Mouse (Mus musculus): Measurements from ENCODE around the gene Tmprss4. TPM values are rescaled to one million over a fixed set of nuclear protein-coding genes. Genes with fewer than 3 reads are reported as not detected.

The Tmprss4 gene
- not detected in 2 replicates for polyA plus RNA-seq (2016; fragmentation: Nextera tagmentation; extraction: Ambion mirVana)

DNA sequence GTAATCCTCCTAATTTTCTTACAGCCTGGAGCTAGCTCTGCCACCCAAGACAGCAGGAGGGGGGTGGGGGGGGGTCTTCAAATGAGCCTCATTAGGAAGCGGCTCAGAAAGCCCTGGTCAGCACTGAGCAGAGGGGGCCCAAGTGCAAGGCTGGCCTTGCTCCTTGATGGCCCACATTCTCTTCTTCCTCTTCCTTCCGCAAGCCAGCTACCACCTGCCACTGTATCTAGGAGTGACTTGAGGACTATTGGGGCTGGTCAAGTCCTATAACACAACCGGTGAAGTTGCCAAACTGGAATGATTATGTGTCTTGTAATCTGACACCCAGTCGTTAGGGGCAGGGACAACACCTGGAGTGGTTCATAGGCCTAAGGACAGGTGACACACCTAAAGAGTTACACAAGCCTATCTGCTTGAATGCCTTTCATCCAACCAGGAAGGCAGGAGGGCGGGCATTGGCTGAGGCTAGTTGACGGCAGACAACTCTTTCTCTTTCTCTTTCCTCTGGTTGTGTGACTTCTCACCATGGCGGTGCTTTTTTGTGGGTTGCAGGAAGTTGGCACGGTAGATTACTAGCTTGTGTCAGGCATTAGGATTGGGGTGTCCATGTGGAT is at the start of gene Tmprss4:
Gene Tmprss4, minus strand, starts transcription at position 296 of the 614 bp plus-strand sequence.
- H3K9ac ChIP-seq (replicated peaks): no peak within 1 kb of the TSS
- H3K27ac ChIP-seq (replicated peaks): no peak within 1 kb of the TSS
- no peaks in the 10 kb centered on the region for H3K36me3 ChIP-seq
- H3K4me3 ChIP-seq: no peak within 1 kb of the TSS
- WGBS: 81% methylated on average over 8 of the region's 8 CpGs
- H3K9me3 ChIP-seq: no peaks in the 10 kb centered on the region
- H3K4me2 ChIP-seq (replicated peaks): no peak within 1 kb of the TSS
- no peaks in the 10 kb centered on the region for H3K27me3 ChIP-seq
- H3K4me1 ChIP-seq: no peaks in the 10 kb centered on the region
- no peak for ATAC-seq (ENCODE audit: low FRiP score, low read depth)

DNA sequence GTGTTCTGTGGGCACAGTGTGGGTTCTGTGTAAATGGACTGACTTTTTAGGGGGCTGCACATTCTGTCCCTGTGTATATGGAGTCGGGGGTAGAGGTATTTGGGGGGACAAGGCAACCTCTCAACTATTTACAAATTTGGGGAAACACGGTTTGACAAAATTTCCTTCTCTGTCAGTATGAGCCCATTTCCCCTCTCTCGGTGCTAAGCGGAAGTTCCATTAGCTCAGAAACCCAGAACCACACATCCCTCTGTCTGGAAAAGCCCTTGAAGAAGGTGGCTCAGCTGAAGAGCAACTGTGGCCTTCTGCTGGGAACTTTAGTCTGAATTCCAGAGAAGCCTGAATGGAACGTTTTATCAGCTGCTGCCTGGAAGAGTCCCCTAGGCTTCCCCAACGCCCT is 48.5 kb upstream of the Tmprss4 start:
- no peaks in the 10 kb centered on the region for H3K36me3 ChIP-seq
- no peak for ATAC-seq (ENCODE audit: low FRiP score, low read depth)
- no peaks in the 10 kb centered on the region for H3K4me1 ChIP-seq
- WGBS: 80% methylated on average over 6 of the region's 6 CpGs
- H3K4me3 ChIP-seq: no peak overlapping the region
- H3K27ac ChIP-seq (replicated peaks): no peak overlapping the region
- no peaks in the 10 kb centered on the region for H3K9me3 ChIP-seq
- no peak overlapping the region for H3K4me2 ChIP-seq (replicated peaks)
- H3K9ac ChIP-seq (replicated peaks): no peak overlapping the region
- 0 out of 2 replicates have a peak, but pooled peaks cover 4% of the 10 kb centered on the region for H3K27me3 ChIP-seq

DNA sequence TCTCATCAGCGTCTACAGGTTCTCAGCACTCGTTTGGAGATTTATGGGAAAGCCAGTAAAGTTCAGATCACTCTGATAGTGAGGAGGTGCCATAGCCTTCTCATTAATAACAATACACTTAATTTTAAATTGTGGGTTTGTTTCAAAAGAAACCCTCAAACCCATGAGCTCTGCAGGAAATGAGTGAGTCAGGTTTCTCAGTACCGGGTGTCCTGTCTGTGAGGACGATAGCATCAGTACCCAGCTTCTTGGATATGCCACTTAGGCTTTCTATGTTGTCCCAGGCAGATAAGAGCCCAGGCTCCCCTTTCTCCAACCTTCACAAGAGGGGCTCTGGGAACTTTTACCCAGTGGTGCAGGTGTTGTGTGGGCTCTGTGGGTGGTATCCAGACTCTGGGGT is 48.1 kb upstream of the Tmprss4 start:
- H3K27ac ChIP-seq (replicated peaks): no peak overlapping the region
- H3K4me3 ChIP-seq: no peak overlapping the region
- 0 out of 2 replicates have a peak, but pooled peaks cover 4% of the 10 kb centered on the region for H3K27me3 ChIP-seq
- no peak overlapping the region for H3K9ac ChIP-seq (replicated peaks)
- 83% methylated on average over 4 of the region's 4 CpGs for WGBS
- no peaks in the 10 kb centered on the region for H3K4me1 ChIP-seq
- H3K9me3 ChIP-seq: no peaks in the 10 kb centered on the region
- no peak overlapping the region for H3K4me2 ChIP-seq (replicated peaks)
- H3K36me3 ChIP-seq: no peaks in the 10 kb centered on the region
- ATAC-seq (ENCODE audit: low FRiP score, low read depth): no peak

DNA sequence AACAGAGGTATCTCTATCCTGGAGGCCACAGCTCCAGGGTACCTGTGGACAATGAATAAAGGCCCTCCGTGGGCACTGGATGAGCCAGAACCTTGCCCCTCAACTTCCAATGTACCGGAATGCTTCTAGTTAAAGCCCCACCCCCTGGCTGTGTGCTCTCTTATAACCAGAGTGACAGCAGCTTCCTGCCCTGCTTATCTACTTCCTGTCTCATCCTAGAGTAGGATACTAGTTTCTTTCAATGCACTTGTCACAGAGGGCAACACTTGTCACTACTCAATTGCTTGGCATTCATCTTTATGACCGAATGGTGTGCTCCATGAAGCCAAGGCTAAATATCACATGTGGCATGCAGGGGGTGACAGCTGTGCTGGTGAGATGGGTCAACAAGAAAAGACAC is 47.4 kb upstream of the Tmprss4 start:
- H3K4me3 ChIP-seq: no peak overlapping the region

DNA sequence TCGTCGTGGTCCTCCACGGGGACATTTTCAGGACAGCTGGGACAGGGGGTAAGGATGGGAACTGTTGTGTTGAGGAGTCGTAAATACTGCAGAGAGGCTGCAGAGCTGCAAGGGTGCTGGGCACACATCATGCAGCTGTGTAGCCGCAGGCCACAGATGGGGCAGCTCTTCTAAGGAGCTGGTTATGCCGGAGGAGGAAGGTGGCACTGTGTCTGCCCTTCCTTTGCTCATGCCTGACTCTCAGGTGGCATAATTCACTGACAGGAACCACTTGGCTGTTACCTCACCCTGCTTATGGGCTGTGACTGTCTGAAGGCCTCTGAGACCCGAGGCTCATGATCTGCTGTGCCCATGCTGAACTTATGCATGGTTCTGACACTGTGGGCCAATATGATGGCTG is 46.4 kb upstream of the Tmprss4 start:
- Histone ChIP-seq H3K27me3 (0 out of 2 replicates have a peak, but pooled peaks cover 4% of the 10 kb centered on the region), H3K4me3 (no peak overlapping the region), H3K27ac (replicated peaks) (no peak overlapping the region), H3K36me3 (no peaks in the 10 kb centered on the region), H3K9ac (replicated peaks) (no peak overlapping the region), H3K9me3 (no peaks in the 10 kb centered on the region), H3K4me1 (no peaks in the 10 kb centered on the region), H3K4me2 (replicated peaks) (no peak overlapping the region)
- no peak for ATAC-seq (ENCODE audit: low FRiP score, low read depth)
- 87% methylated on average over 7 of the region's 7 CpGs for WGBS

More for the DNA sequence above, 47.4 kb upstream of the Tmprss4 start:
- Histone ChIP-seq H3K9me3 (no peaks in the 10 kb centered on the region), H3K9ac (replicated peaks) (no peak overlapping the region), H3K36me3 (no peaks in the 10 kb centered on the region), H3K4me2 (replicated peaks) (no peak overlapping the region), H3K27me3 (0 out of 2 replicates have a peak, but pooled peaks cover 4% of the 10 kb centered on the region), H3K4me1 (no peaks in the 10 kb centered on the region), H3K27ac (replicated peaks) (no peak overlapping the region)
- no peak for ATAC-seq (ENCODE audit: low FRiP score, low read depth)
- WGBS: 78% methylated on average over 3 of the region's 3 CpGs

DNA sequence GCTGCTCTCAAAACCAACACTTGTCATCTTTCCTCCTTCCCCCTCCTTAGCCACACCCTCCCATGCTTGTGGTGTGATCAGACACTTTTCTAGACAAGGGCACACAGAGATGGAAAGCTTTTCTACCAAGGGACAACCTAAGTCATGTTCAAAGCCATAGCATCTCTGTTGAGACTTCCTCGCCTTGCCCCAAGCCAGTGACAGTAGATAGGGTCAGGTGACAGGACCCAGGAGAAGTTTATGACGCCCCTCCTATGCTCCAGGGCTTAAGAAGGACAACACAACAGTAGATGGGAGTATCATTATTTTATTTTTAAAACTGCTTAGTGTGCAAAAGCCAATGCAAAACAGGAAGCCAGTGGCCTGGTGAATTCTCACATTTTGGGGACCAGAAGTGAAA is 43.6 kb upstream of the Tmprss4 start:
- H3K4me3 ChIP-seq: no peak overlapping the region
- ATAC-seq (ENCODE audit: low FRiP score, low read depth): no peak
- 67% methylated on average over 2 of the region's 2 CpGs for WGBS

DNA sequence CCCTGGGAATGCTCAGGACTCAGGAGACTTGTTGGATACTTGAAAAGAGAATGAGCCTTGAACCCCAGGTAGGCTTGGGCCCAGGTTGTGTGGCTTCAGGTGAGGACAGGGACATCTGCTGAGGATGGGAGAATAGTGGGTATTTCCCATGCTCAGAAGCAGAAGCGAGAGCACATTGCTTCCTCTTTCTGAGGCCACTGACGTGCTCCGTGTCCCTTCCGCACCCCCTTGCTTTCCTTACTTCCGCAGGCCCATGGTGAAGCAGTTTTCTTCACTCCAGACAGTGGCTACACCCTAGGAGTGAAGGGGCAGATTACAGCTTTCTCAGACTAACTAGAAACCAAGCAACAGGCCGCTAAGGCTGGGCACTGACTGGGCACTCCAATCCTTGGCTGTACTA is 42.2 kb upstream of the Tmprss4 start:
- 0 out of 2 replicates have a peak, but pooled peaks cover 4% of the 10 kb centered on the region for H3K27me3 ChIP-seq
- H3K9ac ChIP-seq (replicated peaks): no peak overlapping the region
- H3K36me3 ChIP-seq: no peaks in the 10 kb centered on the region
- H3K4me2 ChIP-seq (replicated peaks): no peak overlapping the region
- H3K27ac ChIP-seq (replicated peaks): no peak overlapping the region
- no peaks in the 10 kb centered on the region for H3K4me1 ChIP-seq
- H3K9me3 ChIP-seq: no peaks in the 10 kb centered on the region
- no peak overlapping the region for H3K4me3 ChIP-seq
- ATAC-seq (ENCODE audit: low FRiP score, low read depth): no peak
- WGBS: 83% methylated on average over 6 of the region's 6 CpGs

More for the DNA sequence above, 43.6 kb upstream of the Tmprss4 start:
- no peaks in the 10 kb centered on the region for H3K36me3 ChIP-seq
- no peaks in the 10 kb centered on the region for H3K9me3 ChIP-seq
- no peak overlapping the region for H3K9ac ChIP-seq (replicated peaks)
- no peaks in the 10 kb centered on the region for H3K4me1 ChIP-seq
- H3K27ac ChIP-seq (replicated peaks): no peak overlapping the region
- H3K4me2 ChIP-seq (replicated peaks): no peak overlapping the region
- H3K27me3 ChIP-seq: 0 out of 2 replicates have a peak, but pooled peaks cover 4% of the 10 kb centered on the region

DNA sequence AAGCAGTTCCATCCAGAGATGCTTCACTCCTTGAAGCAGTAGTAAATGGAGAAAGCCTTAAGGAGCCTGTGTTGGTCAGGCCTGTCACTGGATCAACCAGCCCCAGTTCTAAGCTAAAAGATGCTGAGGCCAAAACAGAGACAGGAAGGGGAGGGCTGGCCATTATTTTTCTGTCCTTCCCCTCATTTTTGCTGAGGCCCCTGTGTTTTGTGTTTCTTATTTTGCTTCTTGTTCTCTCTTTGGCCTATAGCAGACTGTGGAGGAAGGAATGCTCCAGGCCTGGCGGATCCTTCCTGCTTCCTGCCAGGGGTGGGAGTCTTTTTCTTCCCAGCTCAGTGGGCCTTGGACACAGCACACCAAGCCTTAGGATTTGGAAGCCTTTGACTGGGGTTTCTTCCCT is 41.5 kb upstream of the Tmprss4 start:
- H3K27me3 ChIP-seq: 0 out of 2 replicates have a peak, but pooled peaks cover 4% of the 10 kb centered on the region
- no peaks in the 10 kb centered on the region for H3K36me3 ChIP-seq
- H3K4me1 ChIP-seq: no peaks in the 10 kb centered on the region
- H3K27ac ChIP-seq (replicated peaks): no peak overlapping the region
- WGBS: 94% methylated on average over 1 of the region's 1 CpGs
- ATAC-seq (ENCODE audit: low FRiP score, low read depth): no peak
- H3K4me3 ChIP-seq: no peak overlapping the region
- H3K4me2 ChIP-seq (replicated peaks): no peak overlapping the region
- H3K9ac ChIP-seq (replicated peaks): no peak overlapping the region
- H3K9me3 ChIP-seq: no peaks in the 10 kb centered on the region

DNA sequence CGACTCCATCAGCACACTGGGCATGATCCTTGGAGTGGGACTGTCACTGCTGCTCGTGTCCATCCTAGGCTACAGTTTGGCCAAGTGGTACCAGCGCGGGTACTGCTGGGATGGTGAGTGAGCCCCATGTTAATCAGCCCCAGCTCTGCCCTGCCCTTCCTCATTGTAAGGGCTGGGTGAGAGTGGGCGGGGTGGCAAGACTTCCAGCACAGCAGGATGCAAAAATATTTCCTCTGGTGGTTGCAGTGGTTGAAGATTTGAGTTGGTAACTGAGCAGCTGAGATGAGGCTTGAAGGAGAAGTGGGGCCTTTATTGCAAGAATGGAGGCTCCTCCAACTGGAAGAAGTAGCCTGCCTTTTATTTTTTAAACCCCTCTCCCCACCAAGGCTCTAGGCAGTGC is 37.5 kb upstream of the Tmprss4 start:
- Histone ChIP-seq H3K4me1 (peaks cover 3% of the 10 kb centered on the region; the same call in 1 of the 2 replicates), H3K4me3 (no peak overlapping the region), H3K36me3 (no peaks in the 10 kb centered on the region), H3K9ac (replicated peaks) (no peak overlapping the region), H3K27ac (replicated peaks) (no peak overlapping the region), H3K27me3 (no peaks in the 10 kb centered on the region), H3K9me3 (no peaks in the 10 kb centered on the region), H3K4me2 (replicated peaks) (no peak overlapping the region)
- 80% methylated on average over 5 of the region's 5 CpGs for WGBS
- ATAC-seq (ENCODE audit: low FRiP score, low read depth): no peak

DNA sequence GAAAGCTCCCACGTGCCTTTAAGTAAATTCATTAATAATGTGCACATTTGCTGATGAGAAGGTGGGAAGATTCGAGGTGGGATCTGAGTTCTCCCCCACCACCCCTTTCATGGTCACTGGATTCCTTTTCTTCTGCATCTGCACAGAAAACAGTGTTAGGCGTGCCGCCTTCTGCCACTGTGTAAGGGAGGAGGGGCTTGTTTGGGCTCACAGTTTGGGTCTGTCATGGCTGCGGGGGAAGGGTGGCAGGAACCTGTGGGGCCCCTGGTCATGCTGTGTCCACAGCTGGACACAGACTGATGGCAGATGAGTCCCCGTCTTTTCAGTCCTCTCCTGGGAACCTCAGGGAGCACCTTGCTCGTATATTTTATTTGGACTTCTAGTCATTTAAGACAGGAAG is 32.9 kb upstream of the Tmprss4 start:
- H3K9me3 ChIP-seq: no peaks in the 10 kb centered on the region
- WGBS: 53% methylated on average over 7 of the region's 7 CpGs
- no peak overlapping the region for H3K4me3 ChIP-seq
- no peak overlapping the region for H3K9ac ChIP-seq (replicated peaks)
- H3K4me1 ChIP-seq: peaks cover 3% of the 10 kb centered on the region; the same call in 1 of the 2 replicates
- H3K27me3 ChIP-seq: no peaks in the 10 kb centered on the region
- no peak for ATAC-seq (ENCODE audit: low FRiP score, low read depth)
- no peaks in the 10 kb centered on the region for H3K36me3 ChIP-seq
- H3K4me2 ChIP-seq (replicated peaks): no peak overlapping the region
- H3K27ac ChIP-seq (replicated peaks): no peak overlapping the region

DNA sequence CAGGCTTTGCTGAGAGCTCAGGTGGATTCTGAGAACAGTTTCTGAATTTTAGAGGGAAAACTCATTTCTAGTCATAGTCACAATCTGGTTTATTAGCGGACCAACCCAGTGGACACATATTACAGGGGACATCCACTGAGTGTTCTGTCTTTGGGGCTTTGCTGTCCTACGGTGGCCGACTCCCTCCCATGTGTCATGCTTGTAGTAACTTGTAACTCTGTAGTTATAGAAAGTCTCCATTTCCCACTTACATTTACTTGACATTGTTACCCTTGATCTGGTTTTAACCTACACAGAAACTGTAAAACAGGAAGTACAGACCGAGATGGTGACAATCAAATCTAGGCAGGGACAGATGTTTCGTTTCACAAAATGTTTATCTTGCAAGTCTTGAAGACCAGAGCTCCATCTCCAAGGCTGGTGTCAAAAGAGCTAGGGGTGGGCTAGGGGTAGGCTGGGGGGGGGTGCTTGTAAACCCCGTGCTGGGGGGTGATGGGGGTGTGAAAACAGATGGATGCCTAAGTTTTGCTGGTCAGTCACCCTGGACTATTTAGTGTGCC is 31.9 kb upstream of the Tmprss4 start:
- H3K4me1 ChIP-seq: peaks cover 3% of the 10 kb centered on the region; the same call in 1 of the 2 replicates
- 90% methylated on average over 6 of the region's 6 CpGs for WGBS
- no peaks in the 10 kb centered on the region for H3K9me3 ChIP-seq
- no peak overlapping the region for H3K4me3 ChIP-seq
- ATAC-seq (ENCODE audit: low FRiP score, low read depth): no peak
- no peak overlapping the region for H3K9ac ChIP-seq (replicated peaks)
- no peak overlapping the region for H3K27ac ChIP-seq (replicated peaks)
- H3K4me2 ChIP-seq (replicated peaks): no peak overlapping the region
- H3K36me3 ChIP-seq: no peaks in the 10 kb centered on the region
- H3K27me3 ChIP-seq: no peaks in the 10 kb centered on the region

DNA sequence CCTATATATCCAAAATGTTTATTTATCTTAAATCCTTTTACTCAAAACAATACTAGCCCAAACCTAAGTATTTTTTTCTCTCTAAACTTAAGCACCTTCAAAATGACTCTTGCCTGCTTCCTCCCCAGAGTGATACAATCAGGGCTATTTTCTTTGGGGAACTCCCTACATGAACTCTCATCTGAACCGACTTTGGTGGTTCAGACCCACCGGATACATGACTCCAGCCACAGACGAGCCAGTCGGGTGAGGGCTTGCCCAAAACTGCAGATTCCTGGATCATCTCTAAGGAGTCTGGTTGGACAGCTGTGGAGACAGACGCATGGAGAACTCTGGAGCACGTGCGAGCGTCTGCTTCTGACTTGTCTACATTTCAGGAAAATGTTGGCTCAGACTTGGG is 25.5 kb upstream of the Tmprss4 start:
- H3K27ac ChIP-seq (replicated peaks): no peak overlapping the region
- H3K27me3 ChIP-seq: no peaks in the 10 kb centered on the region
- H3K4me2 ChIP-seq (replicated peaks): no peak overlapping the region
- no peak for ATAC-seq (ENCODE audit: low FRiP score, low read depth)
- H3K9me3 ChIP-seq: no peaks in the 10 kb centered on the region
- 89% methylated on average over 8 of the region's 8 CpGs for WGBS
- no peaks in the 10 kb centered on the region for H3K4me1 ChIP-seq
- H3K36me3 ChIP-seq: no peaks in the 10 kb centered on the region
- H3K9ac ChIP-seq (replicated peaks): no peak overlapping the region
- no peak overlapping the region for H3K4me3 ChIP-seq
